Mouse (Mus musculus) lung, postnatal 0 days (tissue): ENCODE results near the gene Il12b.

Experiments used
- CTCF ChIP-seq: IDR thresholded peaks from 2 replicates; pipeline ENCODE4 v1.5.1; 2016; ENCODE audit warnings: antibody characterized with exemption, mild to moderate bottlenecking
- EP300 ChIP-seq: IDR thresholded peaks from 2 replicates; pipeline ENCODE4 v1.6.1; 2016; ENCODE audit warnings: antibody characterized with exemption, mild to moderate bottlenecking, control low read depth

GRCm38 (mm10) chr11:44372856-44373255 is 27.0 kb upstream of the Il12b start:
- TF ChIP-seq CTCF (no peak), EP300 (no peak)
